Mouse (Mus musculus) lung, embryonic 14.5 days (tissue): ENCODE data around the gene Sema3c. TPM values are rescaled to one million over a fixed set of nuclear protein-coding genes. Genes with fewer than 3 reads are reported as not detected.

Experiments used
- ATAC-seq: fragments of 200-750 bp; cut with Nextera tagmentation; 2 replicates; pipeline ENCODE4 v1.8.0; 2017; ENCODE audit warnings: mild to moderate bottlenecking, moderate TSS enrichment, moderate library complexity; ENCODE audit not compliant: insufficient read depth
- DNase-seq: peaks from one replicate; pipeline ENCODE4 v3.0.0-alpha.2; 2015
- H3K27ac ChIP-seq: fragments of 300-500 bp; sonication (generic); 2 replicates; pipeline ENCODE4 v1.5.1; 2014; ENCODE audit warnings: low read depth, mild to moderate bottlenecking, moderate library complexity
- H3K27me3 ChIP-seq: fragments of 300-500 bp; sonication (generic); 2 replicates; pipeline ENCODE4 v1.6.1; 2014; ENCODE audit warnings: low read length, control low read depth; ENCODE audit not compliant: insufficient read depth
- H3K36me3 ChIP-seq: fragments of 300-500 bp; sonication (generic); 2 replicates; pipeline ENCODE4 v1.6.1; 2014; ENCODE audit warnings: control low read depth; ENCODE audit not compliant: insufficient read depth
- H3K4me1 ChIP-seq: fragments of 300-500 bp; sonication (generic); 2 replicates; pipeline ENCODE4 v1.6.1; 2014; ENCODE audit warnings: antibody characterized with exemption, control low read depth; ENCODE audit not compliant: insufficient read depth
- H3K4me2 ChIP-seq: fragments of 300-500 bp; sonication (generic); 2 replicates; pipeline ENCODE4 v1.6.1; 2014; ENCODE audit warnings: mild to moderate bottlenecking
- H3K4me3 ChIP-seq: fragments of 300-500 bp; sonication (generic); 2 replicates; pipeline ENCODE4 v1.5.1; 2014; ENCODE audit warnings: low read depth, low read length
- H3K9ac ChIP-seq: fragments of 300-500 bp; sonication (generic); 2 replicates; pipeline ENCODE4 v1.6.1; 2014
- H3K9me3 ChIP-seq: fragments of 300-500 bp; sonication (generic); 2 replicates; pipeline ENCODE4 v1.6.1; 2016; ENCODE audit warnings: low read depth, low read length, control low read depth
- CTCF ChIP-seq: IDR thresholded peaks from 2 replicates; pipeline ENCODE4 v1.5.1; 2016; ENCODE audit warnings: antibody characterized with exemption, low read depth
- WGBS: fragments of 180-500 bp; shearing (Covaris S2); extraction: QIAGEN DNeasy Blood & Tissue Kit; methylation state at CpG from one replicate; pipeline ENCODE4 v1.1.7; 2014; 5-methylcytosine and 5-hydroxymethylcytosine counted together
- polyA plus RNA-seq: library from polyadenylated mRNA; unstranded; fragments of >200 nt; fragmentation: Nextera tagmentation; extraction: Ambion mirVana; gene quantifications from 2 replicates; pipeline ENCODE4 v1.2.1, GENCODE M21; 2014

Sema3c gene
- polyA plus RNA-seq, 1 experiment from 2014 or later, result 31.3 TPM

- H3K27me3 ChIP-seq, result no peaks in the 10 kb centered on the region
- no peak for TF ChIP-seq CTCF
- H3K27ac ChIP-seq, result no peak overlapping the region
- ATAC-seq (no peak), DNase-seq (no peak)
- no peak overlapping the region for H3K4me2 ChIP-seq
- H3K4me1 ChIP-seq, result no peaks in the 10 kb centered on the region
- 89% methylated on average over 2 of the region's 2 CpGs for WGBS
- H3K4me3 ChIP-seq, result no peak overlapping the region
- no peaks in the 10 kb centered on the region for H3K36me3 ChIP-seq
- H3K9ac ChIP-seq, result no peak overlapping the region
- no peaks in the 10 kb centered on the region for H3K9me3 ChIP-seq
These were observed 196.2 kb downstream of the Sema3c start for GRCm38 (mm10) chr5:17770328-17770727.

- Histone ChIP-seq H3K36me3 (no peaks in the 10 kb centered on the region), H3K9me3 (no peaks in the 10 kb centered on the region), H3K27ac (no peak overlapping the region), H3K9ac (no peak overlapping the region), H3K4me1 (no peaks in the 10 kb centered on the region), H3K4me3 (no peak overlapping the region), H3K4me2 (no peak overlapping the region), H3K27me3 (no peaks in the 10 kb centered on the region)
- WGBS, result 88% methylated on average over 6 of the region's 6 CpGs
- ATAC-seq (no peak), DNase-seq (peak; percentile 80)
- TF ChIP-seq CTCF, result no peak
These were observed 202.5 kb downstream of the Sema3c start for GRCm38 (mm10) chr5:17776571-17776970.

Other genes starting within 250 kb of the Sema3c start
- not detected in 2 replicates for gene Speer4f2, start 201.1 kb upstream of the Sema3c start, polyA plus RNA-seq
- gene Speer4f1, start 98.2 kb upstream of the Sema3c start, polyA plus RNA-seq, result not detected in 2 replicates